24 mouse cellular contexts compared by ENCODE assay signal in the genomic region with DNA sequence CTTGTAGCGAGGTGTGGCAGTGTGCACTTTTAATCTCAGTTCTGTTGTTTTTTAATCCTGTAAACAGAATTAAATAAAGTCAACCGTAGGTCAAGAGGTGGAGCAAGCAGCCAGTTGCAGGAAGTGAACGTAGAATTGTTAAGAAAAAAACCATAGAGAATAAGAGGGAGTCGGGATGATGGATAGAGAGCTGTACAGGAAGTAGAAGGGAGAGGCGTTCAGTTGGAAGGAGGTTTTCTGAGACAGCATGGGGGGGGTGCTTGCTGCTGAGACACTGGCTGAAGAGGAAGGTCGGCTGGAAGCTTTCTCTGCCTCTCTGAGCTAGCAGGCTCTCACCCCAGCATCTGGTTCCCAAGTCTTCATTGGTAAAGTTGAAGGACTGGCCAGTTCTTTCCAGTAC. TPM values are rescaled to one million over a fixed set of nuclear protein-coding genes. Genes with fewer than 3 reads are reported as not detected.
DNase-seq lines count a peak whose midpoint lies in the region; ATAC-seq and TF ChIP-seq lines count a peak whose summit lies in the region.
"Had no signal": no experiment of that assay in that cellular context is flagged by ENCODE, and none has a peak within 500 bp of the region (broad histone marks: within the 10 kb centered on the region; RNA-seq: fewer than 3 reads in every experiment).

No protein-coding gene starts in this region.

- H3K4me1 ChIP-seq in heart, adult 2 months (ENCODE audit: control insufficient read depth, insufficient read depth, low read length), result peaks cover 7% of the 10 kb centered on the region
- H3K4me1 ChIP-seq in lung, embryonic 14.5 days (ENCODE audit: insufficient read depth), result peaks cover 11% of the 10 kb centered on the region; the same call in 1 of the 2 replicates
- H3K4me1 ChIP-seq in intestine, embryonic 15.5 days (replicated peaks), result peaks cover 9% of the 10 kb centered on the region

- no peak for TF ChIP-seq POLR2A in heart, adult 2 months (IDR thresholded peaks at IDR 0.05; ENCODE audit: insufficient read depth, low read depth, low read length)

- ATAC-seq in lung, embryonic 14.5 days (ENCODE audit: insufficient read depth), result no peak
- ATAC-seq in granulocyte monocyte progenitor cell, adult 5-6 weeks (replicated peaks; ENCODE audit: poor library complexity, severe bottlenecking), result peak; percentile 46
- ATAC-seq in intestine, embryonic 15.5 days, result no peak
- ATAC-seq: activated CD4-positive, CD25-positive, alpha-beta regulatory T cell, adult 4 months; CD4-positive, CD25-positive, alpha-beta regulatory T cell, adult 4 months; forebrain, embryonic 13.5 days; forebrain, embryonic 15.5 days; Patski had no signal

- no peaks in the 10 kb centered on the region for H3K79me2 ChIP-seq in heart, adult 2 months (replicated peaks; ENCODE audit: control insufficient read depth, insufficient read depth, low read length)

- H3K36me3 ChIP-seq in heart, adult 2 months (ENCODE audit: control insufficient read depth, insufficient read depth, low read length), result no peaks in the 10 kb centered on the region
- H3K36me3 ChIP-seq in lung, embryonic 14.5 days (ENCODE audit: insufficient read depth), result no peaks in the 10 kb centered on the region
- no peaks in the 10 kb centered on the region for H3K36me3 ChIP-seq in intestine, embryonic 15.5 days
- H3K36me3 ChIP-seq: embryonic facial prominence, embryonic 10.5 days; embryonic facial prominence, embryonic 12.5 days; forebrain, embryonic 15.5 days; G1E had no signal

- intact Hi-C loops in heart, adult 2 months (cut with DNase I), result no loop called here

- no peaks in the 10 kb centered on the region for H3K27me3 ChIP-seq in heart, adult 2 months (ENCODE audit: control insufficient read depth, insufficient read depth, low read length)
- no peaks in the 10 kb centered on the region for H3K27me3 ChIP-seq in lung, embryonic 14.5 days (ENCODE audit: insufficient read depth, low read length)
- H3K27me3 ChIP-seq in intestine, embryonic 15.5 days (replicated peaks), result no peaks in the 10 kb centered on the region
- H3K27me3 ChIP-seq: CH12.LX; embryonic facial prominence, embryonic 12.5 days; forebrain, embryonic 13.5 days; forebrain, embryonic 15.5 days; Patski had no signal

- no peak overlapping the region for H3K9ac ChIP-seq in heart, adult 2 months (ENCODE audit: low read depth, low read length)
- no peak overlapping the region for H3K9ac ChIP-seq in lung, embryonic 14.5 days
- H3K9ac ChIP-seq in intestine, embryonic 15.5 days, result no peak overlapping the region
- H3K9ac ChIP-seq: embryonic facial prominence, embryonic 12.5 days; forebrain, embryonic 13.5 days; forebrain, embryonic 15.5 days had no signal

- no peak for TF ChIP-seq CTCF in heart, adult 2 months (IDR thresholded peaks at IDR 0.05)
- TF ChIP-seq CTCF in lung, embryonic 14.5 days (IDR thresholded peaks at IDR 0.05; ENCODE audit: low read depth), result no peak

- no peaks in the 10 kb centered on the region for H3K9me3 ChIP-seq in lung, embryonic 14.5 days (ENCODE audit: low read depth, low read length)
- no peaks in the 10 kb centered on the region for H3K9me3 ChIP-seq in intestine, embryonic 15.5 days
- H3K9me3 ChIP-seq: embryonic facial prominence, embryonic 10.5 days; embryonic facial prominence, embryonic 12.5 days; forebrain, embryonic 13.5 days; forebrain, embryonic 15.5 days; G1E had no signal

- no peak overlapping the region for H3K27ac ChIP-seq in heart, adult 2 months
- H3K27ac ChIP-seq in lung, embryonic 14.5 days (ENCODE audit: low read depth), result no peak overlapping the region
- no peak overlapping the region for H3K27ac ChIP-seq in intestine, embryonic 15.5 days
- H3K27ac ChIP-seq: embryonic facial prominence, embryonic 10.5 days; embryonic facial prominence, embryonic 12.5 days; forebrain, embryonic 13.5 days; forebrain, embryonic 15.5 days had no signal

- 61% methylated on average over 6 of the region's 6 CpGs for WGBS in heart, adult 2 months
- 35% methylated on average over 6 of the region's 6 CpGs for WGBS in lung, embryonic 14.5 days
- WGBS in intestine, embryonic 15.5 days, result 46% methylated on average over 6 of the region's 6 CpGs

- no peak for TF ChIP-seq EP300 in heart, adult 2 months (IDR thresholded peaks at IDR 0.05; ENCODE audit: insufficient read depth, low read depth, low read length)

- DNase-seq in heart, adult 11 months, result peak; percentile 79
- DNase-seq in heart, adult 2 months, result no peak
- peak; percentile 24 for DNase-seq in lung, embryonic 14.5 days
- DNase-seq in lung, postnatal 36 days, result no peak
- DNase-seq: adrenal gland, adult 8-10 months; adrenal gland, postnatal 14 days; adrenal gland, postnatal 36 days; B cell, adult 2 months; cerebellum, adult 11-12 months; cerebellum, adult 2 months; cerebellum, adult 9-10 months; cerebellum, postnatal 10 days; cerebellum, postnatal 25 days had no signal

- H3K4me3 ChIP-seq in heart, adult 2 months, result no peak overlapping the region
- H3K4me3 ChIP-seq in lung, embryonic 14.5 days (ENCODE audit: low read depth, low read length), result no peak overlapping the region
- H3K4me3 ChIP-seq in intestine, embryonic 15.5 days (replicated peaks), result no peak overlapping the region
- H3K4me3 ChIP-seq: embryonic facial prominence, embryonic 10.5 days; embryonic facial prominence, embryonic 12.5 days; forebrain, embryonic 13.5 days; forebrain, embryonic 15.5 days had no signal

- no peak overlapping the region for H3K4me2 ChIP-seq in lung, embryonic 14.5 days
- H3K4me2 ChIP-seq in intestine, embryonic 15.5 days (replicated peaks), result no peak overlapping the region
- H3K4me2 ChIP-seq: embryonic facial prominence, embryonic 12.5 days; forebrain, embryonic 13.5 days; forebrain, embryonic 15.5 days had no signal

RNA-seq across cellular contexts. Expression of gene Gm5148, which starts 10.9 kb away (rescaled TPM):
- under 1 TPM in 1 of 2 experiments, not detected in 1; 0.25 TPM for total RNA-seq in heart, adult 2 months (2021)
- 0.44 and 0.57 TPM in 2 replicates for polyA plus RNA-seq in heart, adult 2 months (2012; rRNA removed)
- 6.6 and 6.7 TPM in 2 replicates for polyA plus RNA-seq in lung, embryonic 14.5 days (2014; fragmentation: Nextera tagmentation; extraction: Ambion mirVana)
- total RNA-seq in granulocyte monocyte progenitor cell, adult 5-6 weeks (2014; fragmentation: Nextera tagmentation), result not detected in 2 replicates
- total RNA-seq in granulocyte monocyte progenitor cell, adult 5-6 weeks (2017), result 14.9 and 28.1 TPM in 2 replicates
- 4.8 and 5.1 TPM in 2 replicates for polyA plus RNA-seq in intestine, embryonic 15.5 days (2015; fragmentation: Nextera tagmentation; extraction: Ambion mirVana)
- total RNA-seq: adrenal gland, postnatal 14 days had no signal

Comparison
In these comparisons a context has a peak if more than half of its experiments do, and no peak if none do; other contexts are left out.
1. DNase-seq: peak in heart, adult 11 months (single experiment) and lung, embryonic 14.5 days (single experiment); none in heart, adult 2 months (0 of 2) and lung, postnatal 36 days (single experiment).